Mouse (Mus musculus) brain, embryonic 14.5 days (tissue): ENCODE data around the gene Cend1.

ENCODE experiments used
- CTCF ChIP-seq: fragments of 200-500 bp; IDR thresholded peaks from 2 replicates; pipeline ENCODE4 v1.5.1; 2012; ENCODE audit warnings: inconsistent platforms, mild to moderate bottlenecking, moderate library complexity, borderline replicate concordance; ENCODE audit not compliant: insufficient read depth, insufficient read length; ENCODE audit errors: extremely low read depth
- POLR2A ChIP-seq: fragments of 200-500 bp; IDR thresholded peaks from 2 replicates; pipeline ENCODE4 v1.6.1; 2012; ENCODE audit warnings: mild to moderate bottlenecking, inconsistent platforms, borderline replicate concordance; ENCODE audit not compliant: poor library complexity, insufficient read depth, insufficient read length, severe bottlenecking; ENCODE audit errors: extremely low read depth

GRCm38 (mm10) chr7:141416144-141416841 lies 13.0 kb downstream of the Cend1 start:
- TF ChIP-seq POLR2A = no peak
- no peak for TF ChIP-seq CTCF
